Comparison of ENCODE assay signal across 10 mouse cellular contexts in genomic region chr3:88529204-88530000, GRCm38 (mm10). TPM values are rescaled to one million over a fixed set of nuclear protein-coding genes. Genes with fewer than 3 reads are reported as not detected.
DNase-seq lines count a peak whose midpoint lies in the region; ATAC-seq lines count a peak whose summit lies in the region.
"Had no signal": no experiment of that assay in that cellular context is flagged by ENCODE, and none has a peak within 500 bp of the region (broad histone marks: within the 10 kb centered on the region; RNA-seq: fewer than 3 reads in every experiment).

No protein-coding gene starts in this region.

- H3K9ac ChIP-seq in kidney, embryonic 14.5 days (ENCODE audit: low read depth, low read length): peak overlapping the region; percentile 99
- H3K9ac ChIP-seq in embryonic facial prominence, embryonic 13.5 days: peak overlapping the region; percentile 99
- H3K9ac ChIP-seq in hindbrain, embryonic 16.5 days (ENCODE audit: low read depth, low read length): peak overlapping the region; percentile 53
- H3K9ac ChIP-seq in neural tube, embryonic 12.5 days: peak overlapping the region; percentile 98

- H3K27me3 ChIP-seq in kidney, embryonic 14.5 days (ENCODE audit: control insufficient read depth, insufficient read depth, low read length): no peaks in the 10 kb centered on the region
- no peaks in the 10 kb centered on the region for H3K27me3 ChIP-seq in embryonic facial prominence, embryonic 13.5 days
- no peaks in the 10 kb centered on the region for H3K27me3 ChIP-seq in hindbrain, embryonic 16.5 days (replicated peaks; ENCODE audit: control insufficient read depth, insufficient read depth, low read length)
- H3K27me3 ChIP-seq in neural tube, embryonic 12.5 days (replicated peaks): no peaks in the 10 kb centered on the region

- DNase-seq in kidney, postnatal 14 days: no peak
- no peak for DNase-seq in urinary bladder, postnatal 10 days (ENCODE audit: low spot score)
- DNase-seq in layer of hippocampus, adult 11-12 months (ENCODE audit: low spot score): no peak
- DNase-seq in layer of hippocampus, postnatal 10 days (ENCODE audit: low spot score in 2 of 2): no peak

- H3K4me2 ChIP-seq in kidney, embryonic 14.5 days (replicated peaks; ENCODE audit: low read depth, low read length): peak overlapping the region; percentile 94
- H3K4me2 ChIP-seq in embryonic facial prominence, embryonic 13.5 days: peak overlapping the region; percentile 84
- H3K4me2 ChIP-seq in hindbrain, embryonic 16.5 days (ENCODE audit: low read length): peak overlapping the region; percentile 64
- peak overlapping the region; percentile 94 for H3K4me2 ChIP-seq in neural tube, embryonic 12.5 days (replicated peaks)

- no peak for ATAC-seq in kidney, embryonic 14.5 days (ENCODE audit: low FRiP score, low TSS enrichment)
- ATAC-seq in embryonic facial prominence, embryonic 13.5 days (ENCODE audit: insufficient number of reproducible peaks, insufficient read depth, low FRiP score, low TSS enrichment, low read depth): no peak
- ATAC-seq in hindbrain, embryonic 16.5 days: no peak
- no peak for ATAC-seq in neural tube, embryonic 12.5 days (ENCODE audit: low FRiP score, low read depth)

- 25% methylated on average over 7 of the region's 7 CpGs for WGBS in kidney, embryonic 14.5 days
- WGBS in embryonic facial prominence, embryonic 13.5 days: 24% methylated on average over 7 of the region's 7 CpGs
- 23% methylated on average over 7 of the region's 7 CpGs for WGBS in hindbrain, embryonic 16.5 days
- 35% methylated on average over 7 of the region's 7 CpGs for WGBS in neural tube, embryonic 12.5 days

- H3K9me3 ChIP-seq in kidney, embryonic 14.5 days (ENCODE audit: control insufficient read depth, low read length): no peaks in the 10 kb centered on the region
- no peaks in the 10 kb centered on the region for H3K9me3 ChIP-seq in embryonic facial prominence, embryonic 13.5 days
- no peaks in the 10 kb centered on the region for H3K9me3 ChIP-seq in hindbrain, embryonic 16.5 days (ENCODE audit: control insufficient read depth, low read length)
- no peaks in the 10 kb centered on the region for H3K9me3 ChIP-seq in neural tube, embryonic 12.5 days

- peak overlapping the region; percentile 96 for H3K27ac ChIP-seq in kidney, embryonic 14.5 days (ENCODE audit: low read depth, low read length)
- peak overlapping the region; percentile 99 for H3K27ac ChIP-seq in embryonic facial prominence, embryonic 13.5 days
- peak overlapping the region; percentile 19 for H3K27ac ChIP-seq in hindbrain, embryonic 16.5 days (ENCODE audit: low read depth, low read length)
- peak overlapping the region; percentile 60 for H3K27ac ChIP-seq in neural tube, embryonic 12.5 days

- peaks cover 50% of the 10 kb centered on the region for H3K4me1 ChIP-seq in kidney, embryonic 14.5 days (ENCODE audit: control insufficient read depth, insufficient read depth, low read length)
- H3K4me1 ChIP-seq in embryonic facial prominence, embryonic 13.5 days: peaks cover 55% of the 10 kb centered on the region
- H3K4me1 ChIP-seq in hindbrain, embryonic 16.5 days (ENCODE audit: control insufficient read depth, insufficient read depth, low read depth, low read length): peaks cover 45% of the 10 kb centered on the region
- H3K4me1 ChIP-seq in neural tube, embryonic 12.5 days: peaks cover 53% of the 10 kb centered on the region

- H3K4me3 ChIP-seq in kidney, embryonic 14.5 days (ENCODE audit: low read length): peak overlapping the region; percentile 93
- peak overlapping the region; percentile 78 for H3K4me3 ChIP-seq in embryonic facial prominence, embryonic 13.5 days
- H3K4me3 ChIP-seq in hindbrain, embryonic 16.5 days (ENCODE audit: low read length): peak overlapping the region; percentile 75
- peak overlapping the region; percentile 73 for H3K4me3 ChIP-seq in neural tube, embryonic 12.5 days
- H3K4me3 ChIP-seq: erythroblast, embryonic 14.5 days had no signal

- H3K36me3 ChIP-seq in kidney, embryonic 14.5 days (ENCODE audit: control insufficient read depth, insufficient read depth, low read length): 0 out of 2 replicates have a peak, but pooled peaks cover 5% of the 10 kb centered on the region
- H3K36me3 ChIP-seq in embryonic facial prominence, embryonic 13.5 days: peaks cover 9% of the 10 kb centered on the region
- H3K36me3 ChIP-seq in hindbrain, embryonic 16.5 days (ENCODE audit: control insufficient read depth, insufficient read depth, low read length): no peaks in the 10 kb centered on the region
- peaks cover 9% of the 10 kb centered on the region for H3K36me3 ChIP-seq in neural tube, embryonic 12.5 days

RNA-seq across cellular contexts. Expression of gene Mex3a, which starts 2.8 kb away (rescaled TPM):
- polyA plus RNA-seq in kidney, embryonic 14.5 days (2014; fragmentation: Nextera tagmentation; extraction: Ambion mirVana): 31.6 and 32.2 TPM in 2 replicates
- polyA plus RNA-seq in embryonic facial prominence, embryonic 13.5 days (2015; fragmentation: Nextera tagmentation; extraction: Ambion mirVana): 32.2 and 33.4 TPM in 2 replicates
- polyA plus RNA-seq in hindbrain, embryonic 16.5 days (2015; fragmentation: Nextera tagmentation; extraction: Ambion mirVana): 20.4 and 22.1 TPM in 2 replicates
- 41.9 and 43.3 TPM in 2 replicates for polyA plus RNA-seq in neural tube, embryonic 12.5 days (2016; fragmentation: Nextera tagmentation; extraction: Ambion mirVana)
- 10 to 100 TPM; 17.0 to 18.5 TPM for total RNA-seq in layer of hippocampus, postnatal 10 days (2021)

RNA-seq across cellular contexts. Expression of gene Rab25, which starts 18.7 kb away (rescaled TPM):
- 14.2 and 16.7 TPM in 2 replicates for polyA plus RNA-seq in kidney, embryonic 14.5 days (2014; fragmentation: Nextera tagmentation; extraction: Ambion mirVana)
- polyA plus RNA-seq in embryonic facial prominence, embryonic 13.5 days (2015; fragmentation: Nextera tagmentation; extraction: Ambion mirVana): 18.6 and 19.5 TPM in 2 replicates
- 0.15 TPM in 1 of 2 replicates, not detected in the other for polyA plus RNA-seq in hindbrain, embryonic 16.5 days (2015; fragmentation: Nextera tagmentation; extraction: Ambion mirVana)
- 0.29 and 0.57 TPM in 2 replicates for polyA plus RNA-seq in neural tube, embryonic 12.5 days (2016; fragmentation: Nextera tagmentation; extraction: Ambion mirVana)
- not detected for total RNA-seq in layer of hippocampus, postnatal 10 days (2021)
- total RNA-seq: left cerebral cortex, postnatal 36 days had no signal
- polyA plus RNA-seq: erythroblast, embryonic 14.5 days had no signal

RNA-seq across cellular contexts. Expression of gene Lmna, which starts 19.6 kb away (rescaled TPM):
- polyA plus RNA-seq in kidney, embryonic 14.5 days (2014; fragmentation: Nextera tagmentation; extraction: Ambion mirVana): 41.6 and 55.7 TPM in 2 replicates
- polyA plus RNA-seq in embryonic facial prominence, embryonic 13.5 days (2015; fragmentation: Nextera tagmentation; extraction: Ambion mirVana): 311 and 321 TPM in 2 replicates
- 62.3 and 70.4 TPM in 2 replicates for polyA plus RNA-seq in hindbrain, embryonic 16.5 days (2015; fragmentation: Nextera tagmentation; extraction: Ambion mirVana)
- polyA plus RNA-seq in neural tube, embryonic 12.5 days (2016; fragmentation: Nextera tagmentation; extraction: Ambion mirVana): 27.6 and 27.9 TPM in 2 replicates
- 10 to 100 TPM; 46.2 to 50.5 TPM for total RNA-seq in layer of hippocampus, postnatal 10 days (2021)

RNA-seq across cellular contexts. Expression of gene Lamtor2, which starts 23.5 kb away (rescaled TPM):
- 81.7 and 165 TPM in 2 replicates for polyA plus RNA-seq in kidney, embryonic 14.5 days (2014; fragmentation: Nextera tagmentation; extraction: Ambion mirVana)
- polyA plus RNA-seq in embryonic facial prominence, embryonic 13.5 days (2015; fragmentation: Nextera tagmentation; extraction: Ambion mirVana): 164 and 169 TPM in 2 replicates
- 184 and 218 TPM in 2 replicates for polyA plus RNA-seq in hindbrain, embryonic 16.5 days (2015; fragmentation: Nextera tagmentation; extraction: Ambion mirVana)
- 143 and 145 TPM in 2 replicates for polyA plus RNA-seq in neural tube, embryonic 12.5 days (2016; fragmentation: Nextera tagmentation; extraction: Ambion mirVana)
- 100 to 1,000 TPM; 117 to 126 TPM for total RNA-seq in layer of hippocampus, postnatal 10 days (2021)

RNA-seq across cellular contexts. Expression of gene Ubqln4, which starts 24.2 kb away (rescaled TPM):
- polyA plus RNA-seq in kidney, embryonic 14.5 days (2014; fragmentation: Nextera tagmentation; extraction: Ambion mirVana): 51.4 and 73.4 TPM in 2 replicates
- 43.0 and 44.6 TPM in 2 replicates for polyA plus RNA-seq in embryonic facial prominence, embryonic 13.5 days (2015; fragmentation: Nextera tagmentation; extraction: Ambion mirVana)
- 40.1 and 44.4 TPM in 2 replicates for polyA plus RNA-seq in hindbrain, embryonic 16.5 days (2015; fragmentation: Nextera tagmentation; extraction: Ambion mirVana)
- 60.0 and 61.6 TPM in 2 replicates for polyA plus RNA-seq in neural tube, embryonic 12.5 days (2016; fragmentation: Nextera tagmentation; extraction: Ambion mirVana)
- total RNA-seq in layer of hippocampus, postnatal 10 days (2021): 10 to 100 TPM; 79.9 to 81.8 TPM

Comparison
In these comparisons a context has a peak if more than half of its experiments do, and no peak if none do; other contexts are left out.
1. H3K27ac ChIP-seq: peak in every context shown above with its lines; median percentile 99 in embryonic facial prominence, embryonic 13.5 days; 96 in kidney, embryonic 14.5 days; 60 in neural tube, embryonic 12.5 days; 19 in hindbrain, embryonic 16.5 days.